Mouse (Mus musculus) retina, postnatal 1 day (tissue): ENCODE data around the gene Psmd13.

Experiments
- DNase-seq: peaks from one replicate; pipeline ENCODE4 v3.0.0-alpha.2; 2012

The Psmd13 gene

GRCm38 (mm10) chr7:140946311-140946710, 64.5 kb downstream of the Psmd13 start:
- DNase-seq: no peak

GRCm38 (mm10) chr7:140946980-140947379, 65.2 kb downstream of the Psmd13 start:
- DNase-seq: no peak

DNA sequence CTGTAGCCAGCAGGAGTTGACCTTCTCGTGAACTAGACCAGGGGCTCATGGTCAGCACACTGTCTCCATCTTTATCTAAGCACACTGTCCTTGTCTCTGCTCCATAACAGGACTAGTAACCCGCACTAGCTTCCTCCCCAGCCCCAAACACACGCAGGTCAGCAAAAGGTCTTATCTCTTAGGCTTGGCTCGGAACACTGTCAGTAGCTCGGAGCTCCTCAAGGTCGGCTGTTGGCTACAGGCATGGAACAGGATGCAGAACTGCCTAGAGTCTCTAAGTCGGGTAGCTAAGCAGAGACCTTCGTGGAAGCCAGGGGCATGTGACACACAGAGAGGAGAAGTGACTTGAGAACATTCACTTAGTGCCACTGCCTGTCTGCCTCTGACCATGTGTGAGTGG, 66.4 kb downstream of the Psmd13 start:
- no peak for DNase-seq
